Mouse (Mus musculus): ENCODE data around the gene Rcbtb1. TPM values are rescaled to one million over a fixed set of nuclear protein-coding genes. Genes with fewer than 3 reads are reported as not detected.
"Not testable (repeated sequence)": the region's sequence is repeated elsewhere in the genome, so short reads cannot be mapped to it uniquely, and the experiment has no call there.

Gene Rcbtb1
- total RNA-seq, 1 experiment from 2014 or later: 17.3 TPM

- peak; percentile 99 for ATAC-seq (replicated peaks; ENCODE audit: low read depth, poor library complexity, severe bottlenecking)
These were observed 59.0 kb downstream of the Rcbtb1 start, which contains the start of gene Gm6904 for GRCm38 (mm10) chr14:59260056-59260455. Gene Gm6904, minus strand, starts transcription at chr14:59260216.

GRCm38 (mm10) chr14:59274961-59275360 is 74.0 kb downstream of the Rcbtb1 start:
- not testable (repeated sequence) for ATAC-seq (replicated peaks; ENCODE audit: low read depth, poor library complexity, severe bottlenecking)

Other genes starting within 250 kb of the Rcbtb1 start
- gene 1700129C05Rik, start 58.3 kb upstream of the Rcbtb1 start, total RNA-seq (2017): not detected in 2 replicates
- gene Gm5142, start 22.5 kb upstream of the Rcbtb1 start, total RNA-seq (2017): not detected in 2 replicates
- 3.2 TPM in 1 of 2 replicates, not detected in the other for gene Gm6904, start 59.0 kb downstream of the Rcbtb1 start, total RNA-seq (2017)
- gene Phf11a, start 96.3 kb downstream of the Rcbtb1 start, total RNA-seq (2017): 0.46 and 2.0 TPM in 2 replicates
- gene Phf11b, start 140.1 kb downstream of the Rcbtb1 start, total RNA-seq (2017): 4.2 and 9.2 TPM in 2 replicates
- 1.5 TPM in 2 replicates for gene Phf11d, start 164.3 kb downstream of the Rcbtb1 start, total RNA-seq (2017)
- 0.69 and 2.9 TPM in 2 replicates for gene Phf11c, start 194.2 kb downstream of the Rcbtb1 start, total RNA-seq (2017)
- 32.4 and 49.0 TPM in 2 replicates for gene Setdb2, start 239.7 kb downstream of the Rcbtb1 start, total RNA-seq (2017)
- gene Cab39l, start 239.8 kb downstream of the Rcbtb1 start, total RNA-seq (2017): 27.5 and 30.2 TPM in 2 replicates